Mouse (Mus musculus) kidney, embryonic 16.5 days (tissue): ENCODE measurements around the gene Sh2b1. TPM values are rescaled to one million over a fixed set of nuclear protein-coding genes. Genes with fewer than 3 reads are reported as not detected.
A peak's percentile ranks its signal among the peaks of the same experiment; 100 is the strongest.

ENCODE experiments used
- ATAC-seq: fragments of 200-750 bp; cut with Nextera tagmentation; 2 replicates; pipeline ENCODE4 v1.8.0; 2017; ENCODE audit warnings: moderate TSS enrichment; ENCODE audit not compliant: low FRiP score, low TSS enrichment
- H3K27ac ChIP-seq: fragments of 300-500 bp; sonication (generic); 2 replicates; pipeline ENCODE4 v1.5.1; 2014; ENCODE audit warnings: low read length
- H3K27me3 ChIP-seq: fragments of 300-500 bp; sonication (generic); 2 replicates; pipeline ENCODE4 v1.6.1; 2014; ENCODE audit warnings: low read length, control low read depth, mixed read lengths; ENCODE audit not compliant: insufficient read depth
- H3K36me3 ChIP-seq: fragments of 300-500 bp; sonication (generic); 2 replicates; pipeline ENCODE4 v1.6.1; 2014; ENCODE audit warnings: low read length, control low read depth, mixed read lengths; ENCODE audit not compliant: insufficient read depth
- H3K4me1 ChIP-seq: fragments of 300-500 bp; sonication (generic); 2 replicates; pipeline ENCODE4 v1.6.1; 2014; ENCODE audit warnings: low read length, control low read depth, mixed read lengths; ENCODE audit not compliant: insufficient read depth
- H3K4me2 ChIP-seq: fragments of 300-500 bp; sonication (generic); replicated peaks from 2 replicates; pipeline ENCODE4 v1.6.1; 2014; ENCODE audit warnings: low read depth, low read length
- H3K4me3 ChIP-seq: fragments of 300-500 bp; sonication (generic); 2 replicates; pipeline ENCODE4 v1.5.1; 2014; ENCODE audit warnings: mild to moderate bottlenecking, low read length
- H3K9ac ChIP-seq: fragments of 300-500 bp; sonication (generic); replicated peaks from 2 replicates; pipeline ENCODE4 v1.6.1; 2014; ENCODE audit warnings: low read length
- H3K9me3 ChIP-seq: fragments of 300-500 bp; sonication (generic); 2 replicates; pipeline ENCODE4 v1.6.1; 2016; ENCODE audit warnings: low read length, control low read depth
- WGBS: fragments of 180-500 bp; shearing (Covaris S2); extraction: QIAGEN DNeasy Blood & Tissue Kit; methylation state at CpG from one replicate; pipeline ENCODE4 v1.1.7; 2014; 5-methylcytosine and 5-hydroxymethylcytosine counted together
- polyA plus RNA-seq: library from polyadenylated mRNA; unstranded; fragments of >200 nt; fragmentation: Nextera tagmentation; extraction: Ambion mirVana; gene quantifications from 2 replicates; pipeline ENCODE4 v1.2.1, GENCODE M21; 2015

Gene Sh2b1
- polyA plus RNA-seq, 1 experiment from 2014 or later = 62.5 TPM

GRCm38 (mm10) chr7:126482392-126482871 lies 7.2 kb upstream of the Sh2b1 start:
- peak; percentile 95 for ATAC-seq

GRCm38 (mm10) chr7:126481699-126482098 lies 6.5 kb upstream of the Sh2b1 start:
- peaks cover 3% of the 10 kb centered on the region; the same call in 1 of the 2 replicates for H3K9me3 ChIP-seq
- no peak overlapping the region for H3K27ac ChIP-seq
- H3K27me3 ChIP-seq = no peaks in the 10 kb centered on the region
- no peak overlapping the region for H3K4me3 ChIP-seq
- H3K4me2 ChIP-seq = no peak overlapping the region
- 28% methylated on average over 5 of the region's 5 CpGs for WGBS
- H3K36me3 ChIP-seq = no peaks in the 10 kb centered on the region
- peaks cover 6% of the 10 kb centered on the region for H3K4me1 ChIP-seq
- H3K9ac ChIP-seq = no peak overlapping the region
- ATAC-seq = no peak

More at GRCm38 (mm10) chr7:126482392-126482871, 7.2 kb upstream of the Sh2b1 start:
- no peaks in the 10 kb centered on the region for H3K36me3 ChIP-seq
- H3K4me1 ChIP-seq = peaks cover 6% of the 10 kb centered on the region
- H3K4me3 ChIP-seq = peak overlapping the region; percentile 41
- H3K9ac ChIP-seq = peak overlapping the region; percentile 58
- H3K27me3 ChIP-seq = no peaks in the 10 kb centered on the region
- under 1% methylated on average over 23 of the region's 23 CpGs for WGBS
- peak overlapping the region; percentile 62 for H3K4me2 ChIP-seq
- H3K27ac ChIP-seq = peak overlapping the region; percentile 76
- H3K9me3 ChIP-seq = peaks cover 3% of the 10 kb centered on the region; the same call in 1 of the 2 replicates

- Histone ChIP-seq H3K9me3 (no peaks in the 10 kb centered on the region), H3K27ac (peak overlapping the region; percentile 96), H3K9ac (peak overlapping the region; percentile 97), H3K36me3 (peaks cover 23% of the 10 kb centered on the region), H3K4me3 (peak overlapping the region; percentile 91), H3K27me3 (no peaks in the 10 kb centered on the region), H3K4me1 (peaks cover 20% of the 10 kb centered on the region), H3K4me2 (peak overlapping the region; percentile 85)
- under 1% methylated on average over 26 of the region's 27 CpGs for WGBS
- ATAC-seq = peak; percentile 58
Measured at GRCm38 (mm10) chr7:126474486-126474955, 703 bp downstream of the Sh2b1 start.

- 84% methylated on average over 9 of the region's 9 CpGs for WGBS
- ATAC-seq = no peak
- Histone ChIP-seq H3K4me1 (peaks cover 20% of the 10 kb centered on the region), H3K27me3 (no peaks in the 10 kb centered on the region), H3K27ac (no peak overlapping the region), H3K9ac (peak overlapping the region; percentile 97), H3K36me3 (peaks cover 32% of the 10 kb centered on the region), H3K9me3 (no peaks in the 10 kb centered on the region), H3K4me2 (peak overlapping the region; percentile 85), H3K4me3 (peak overlapping the region; percentile 91)
Measured at GRCm38 (mm10) chr7:126473470-126474086, 1.6 kb downstream of the Sh2b1 start.

- 93% methylated on average over 16 of the region's 16 CpGs for WGBS
- Histone ChIP-seq H3K27ac (no peak overlapping the region), H3K4me2 (no peak overlapping the region), H3K4me3 (no peak overlapping the region), H3K9me3 (no peaks in the 10 kb centered on the region), H3K27me3 (no peaks in the 10 kb centered on the region), H3K4me1 (peaks cover 20% of the 10 kb centered on the region), H3K36me3 (peaks cover 41% of the 10 kb centered on the region), H3K9ac (no peak overlapping the region)
- ATAC-seq = no peak
Measured at GRCm38 (mm10) chr7:126472713-126473112, 2.5 kb downstream of the Sh2b1 start.

GRCm38 (mm10) chr7:126472306-126472705 lies 2.9 kb downstream of the Sh2b1 start:
- Histone ChIP-seq H3K27me3 (no peaks in the 10 kb centered on the region), H3K9me3 (no peaks in the 10 kb centered on the region), H3K9ac (no peak overlapping the region), H3K4me2 (no peak overlapping the region), H3K4me1 (peaks cover 20% of the 10 kb centered on the region), H3K36me3 (peaks cover 45% of the 10 kb centered on the region), H3K27ac (no peak overlapping the region), H3K4me3 (no peak overlapping the region)
- 81% methylated on average over 13 of the region's 13 CpGs for WGBS
- no peak for ATAC-seq

- Histone ChIP-seq H3K4me3 (no peak overlapping the region), H3K9ac (no peak overlapping the region), H3K4me2 (no peak overlapping the region), H3K27ac (no peak overlapping the region), H3K4me1 (peaks cover 20% of the 10 kb centered on the region), H3K27me3 (no peaks in the 10 kb centered on the region), H3K36me3 (peaks cover 50% of the 10 kb centered on the region), H3K9me3 (no peaks in the 10 kb centered on the region)
- WGBS = 67% methylated on average over 4 of the region's 4 CpGs
- no peak for ATAC-seq
Measured at GRCm38 (mm10) chr7:126471853-126472252, 3.4 kb downstream of the Sh2b1 start.

- 91% methylated on average over 5 of the region's 5 CpGs for WGBS
- Histone ChIP-seq H3K4me3 (no peak overlapping the region), H3K9ac (no peak overlapping the region), H3K4me2 (no peak overlapping the region), H3K27me3 (no peaks in the 10 kb centered on the region), H3K27ac (no peak overlapping the region), H3K9me3 (no peaks in the 10 kb centered on the region), H3K4me1 (peaks cover 20% of the 10 kb centered on the region), H3K36me3 (peaks cover 53% of the 10 kb centered on the region)
- ATAC-seq = no peak
Measured at GRCm38 (mm10) chr7:126471361-126471760, 3.9 kb downstream of the Sh2b1 start.

GRCm38 (mm10) chr7:126470077-126470476 lies 5.1 kb downstream of the Sh2b1 start:
- Histone ChIP-seq H3K4me3 (no peak overlapping the region), H3K9ac (no peak overlapping the region), H3K27ac (no peak overlapping the region), H3K27me3 (no peaks in the 10 kb centered on the region), H3K36me3 (peaks cover 53% of the 10 kb centered on the region), H3K4me1 (peaks cover 11% of the 10 kb centered on the region), H3K9me3 (no peaks in the 10 kb centered on the region), H3K4me2 (no peak overlapping the region)
- 76% methylated on average over 6 of the region's 6 CpGs for WGBS
- no peak for ATAC-seq
